Mouse (Mus musculus) heart, adult 18-20 months (tissue): ENCODE measurements around the gene Fmo6. TPM values are rescaled to one million over a fixed set of nuclear protein-coding genes. Genes with fewer than 3 reads are reported as not detected.
A peak's percentile ranks its signal among the peaks of the same experiment; 100 is the strongest.

Experiments used
- DNase-seq, 2 experiments: peaks; one replicate each; pipeline ENCODE4 v3.0.0; 2021 to 2022; ENCODE audit warnings: mixed read lengths in 1 of 2
- long read RNA-seq, 2 experiments: library from polyadenylated mRNA; stranded (forward); transcript quantifications; one replicate each; pipeline ENCODE4 v2.0.0; 2021
- total RNA-seq, 2 experiments: library from RNA; stranded (reverse); gene quantifications; 2 replicates each; pipeline ENCODE4 v1.2.3; 2021

Fmo6 gene
- 1 to 10 TPM in 1 of 2 experiments, not detected in 1; 1.3 TPM for total RNA-seq
- long read RNA-seq, experiment 1, result 0 reads
- long read RNA-seq, experiment 2, partial matches to known transcripts, result 1 of 1 reads
- long read RNA-seq, experiment 2, other reads (novel, unspliced or antisense), result 0 of 1 reads

DNA sequence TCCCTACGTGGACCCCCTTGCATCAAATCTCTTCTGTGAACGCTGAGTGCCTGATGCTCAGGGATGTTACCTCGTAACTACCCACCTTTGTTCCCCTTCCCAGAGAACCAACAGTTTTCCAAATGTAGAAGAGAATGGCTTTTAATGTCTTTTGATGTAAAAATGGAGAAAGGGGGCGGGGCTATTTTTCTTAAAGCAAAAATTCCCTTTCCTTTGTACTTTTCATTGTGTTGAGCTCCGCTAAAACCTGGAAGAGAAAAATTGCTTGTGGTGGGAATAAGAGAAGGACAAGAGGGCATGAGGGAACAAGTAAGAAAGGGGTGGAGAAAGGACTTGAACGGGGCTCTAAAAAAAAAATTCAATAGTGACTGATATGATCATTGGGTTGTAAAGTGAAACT is at the start of gene Fmo6:
Gene Fmo6 (minus strand): TSS at position 101 of the 400 bp plus-strand sequence.
- DNase-seq, result no peak

DNA sequence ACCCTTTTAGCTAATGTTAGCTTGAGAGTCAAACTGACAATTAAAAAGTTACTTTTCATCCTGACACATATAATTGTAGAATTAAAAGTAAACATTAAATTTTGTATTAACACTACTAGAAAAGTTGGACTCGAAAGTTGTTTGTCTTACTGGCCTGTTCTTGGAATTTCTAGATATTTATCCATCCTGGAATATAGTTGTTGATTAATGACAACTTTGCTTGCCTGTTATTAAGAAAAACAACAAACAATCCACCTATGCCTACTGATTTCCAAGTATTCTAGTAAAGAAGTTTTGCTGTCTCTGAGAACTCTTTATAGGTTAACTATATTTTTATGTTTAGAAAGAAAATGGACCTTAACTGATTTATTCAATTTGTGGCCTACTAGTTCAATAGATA is 49.5 kb upstream of the Fmo6 start:
- DNase-seq, result no peak

GRCm38 (mm10) chr1:162986121-162986748 is 48.9 kb upstream of the Fmo6 start:
- DNase-seq, result peak; percentile 40 to 53

DNA sequence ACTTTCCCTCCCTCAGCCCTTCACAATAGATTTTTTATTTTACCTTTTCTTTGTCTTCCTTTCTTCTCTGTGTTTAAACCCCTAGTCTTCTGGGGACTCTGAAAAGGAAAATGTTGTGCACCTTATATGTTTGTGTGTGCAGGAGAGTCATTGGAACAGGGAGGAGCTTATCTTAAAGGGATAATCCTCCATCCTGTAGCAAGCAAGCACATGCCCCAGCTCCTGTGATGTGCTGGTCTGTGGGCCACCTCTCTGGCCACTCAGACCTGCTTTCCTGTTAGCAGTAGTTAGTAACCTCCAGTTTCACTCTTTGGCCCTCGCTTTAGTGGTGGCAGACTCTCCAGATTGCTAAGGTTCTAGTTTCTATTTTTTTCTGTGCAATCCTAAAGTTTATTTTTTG is 47.1 kb upstream of the Fmo6 start, which contains the start of gene Fmo3:
Gene Fmo3 (minus strand): TSS at position 101 of the 400 bp plus-strand sequence.
- DNase-seq, result no peak

DNA sequence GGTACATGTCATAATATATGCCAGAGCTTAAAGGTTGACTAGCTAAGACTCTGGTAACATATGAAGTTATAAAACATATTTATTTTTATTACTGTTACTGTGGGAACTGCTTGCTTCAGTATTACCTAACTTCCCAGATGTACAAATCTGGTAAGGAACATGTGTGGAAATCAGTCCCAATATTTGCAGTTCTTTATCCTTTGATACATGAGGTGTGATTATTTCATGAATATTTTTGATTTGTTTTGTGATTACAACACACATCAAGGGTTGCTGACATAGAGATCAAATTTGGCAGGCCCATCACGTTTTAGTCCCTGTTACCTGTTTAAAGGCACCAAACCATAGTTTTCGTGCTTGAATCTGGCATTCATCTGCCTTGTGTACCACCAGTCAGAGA is 26.2 kb upstream of the Fmo6 start:
- DNase-seq, result no peak

DNA sequence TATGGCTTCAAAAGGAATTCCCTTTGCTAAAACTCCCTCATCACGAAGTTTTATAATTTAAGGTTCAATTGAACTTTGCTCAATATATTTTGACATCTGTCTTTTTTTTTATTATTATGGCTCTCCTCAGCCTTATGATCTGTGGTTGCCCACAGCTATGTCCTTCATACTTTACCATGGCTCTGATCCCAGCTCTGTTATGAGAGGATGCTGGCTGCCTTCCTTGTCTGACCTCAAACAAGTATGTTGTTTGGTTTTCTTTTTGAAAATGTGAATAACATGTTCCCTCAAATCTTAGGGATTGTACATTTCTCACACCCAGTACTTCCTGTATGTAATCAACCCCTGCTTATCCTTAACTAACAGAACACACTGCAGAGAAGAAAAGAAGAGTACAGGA is 20.1 kb upstream of the Fmo6 start:
- DNase-seq, result no peak

- peak; percentile 31 to 52 for DNase-seq
Measured at GRCm38 (mm10) chr1:162953079-162953478, 15.8 kb upstream of the Fmo6 start.

DNA sequence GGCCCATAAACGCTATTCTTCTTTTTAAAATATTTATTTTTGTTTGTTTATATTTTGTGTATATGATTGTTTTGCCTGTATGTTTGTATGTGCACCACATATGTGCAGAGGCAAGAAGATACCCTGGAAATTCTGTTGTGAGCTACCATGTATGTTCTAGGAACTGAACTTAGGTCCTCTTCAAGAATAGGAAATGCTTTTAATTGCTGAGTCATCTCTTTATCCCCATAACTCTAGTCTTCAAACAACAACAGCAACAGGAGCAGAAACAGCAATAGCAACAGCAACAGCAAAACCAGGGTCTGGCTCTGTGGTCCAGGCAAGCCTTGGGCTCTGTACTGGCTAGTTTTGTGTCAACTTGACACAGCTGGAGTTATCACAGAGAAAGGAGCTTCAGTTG is 12.4 kb upstream of the Fmo6 start:
- DNase-seq, result no peak

DNA sequence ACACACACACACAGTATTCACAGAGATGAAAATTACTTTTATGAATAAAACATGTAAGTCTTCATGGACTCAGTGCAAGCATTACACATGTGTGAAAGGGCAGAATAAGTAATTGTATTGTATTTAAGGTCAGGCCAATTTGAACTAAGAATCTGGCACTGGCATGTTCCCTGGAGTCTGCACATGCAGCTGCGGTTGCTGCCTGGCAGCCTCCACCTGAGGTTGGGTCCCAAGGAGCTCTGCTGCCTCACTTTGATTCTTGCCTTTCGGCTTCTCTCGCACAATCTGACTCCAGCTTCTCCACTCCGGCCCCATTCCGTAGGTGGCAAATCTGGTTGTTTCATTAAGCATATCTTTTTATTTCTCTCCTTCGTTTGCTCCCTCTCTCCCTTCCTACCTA is 10.6 kb upstream of the Fmo6 start:
- DNase-seq, result no peak

DNA sequence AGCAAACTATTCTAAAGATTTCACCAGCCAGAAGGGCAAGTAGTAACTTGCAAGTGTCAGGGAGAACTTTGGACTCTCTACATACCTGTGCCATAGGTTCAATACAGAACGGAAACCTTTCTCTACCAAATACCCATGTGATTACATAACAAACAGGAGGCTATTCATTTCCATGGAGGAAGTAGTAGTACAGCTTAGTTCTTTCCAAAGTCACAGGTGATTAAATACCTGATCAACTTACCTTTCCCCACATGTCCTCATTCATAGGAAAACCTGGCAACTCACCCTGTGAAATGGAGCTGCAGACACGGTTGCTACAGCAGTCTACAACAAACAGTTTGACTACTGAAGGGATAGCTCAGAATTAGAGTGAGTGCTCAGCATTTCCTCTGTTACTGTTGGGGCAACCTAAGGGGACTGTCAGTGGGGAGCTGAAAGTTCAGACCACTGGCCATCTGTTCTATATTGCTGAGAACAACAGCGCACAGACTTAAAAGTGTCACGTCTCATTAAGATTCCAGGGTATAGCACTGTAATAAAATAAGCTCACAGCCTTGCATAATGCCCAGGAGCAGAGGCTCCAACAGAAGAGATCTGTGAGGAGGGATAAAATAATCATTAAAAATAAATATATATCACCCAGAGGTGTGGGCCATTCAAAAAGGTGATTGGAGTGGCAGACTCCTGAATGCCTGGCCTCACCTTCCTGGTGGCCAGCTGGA is 9.7 kb upstream of the Fmo6 start:
- DNase-seq, result no peak

GRCm38 (mm10) chr1:162943700-162944099 is 6.4 kb upstream of the Fmo6 start:
- DNase-seq, result no peak

DNA sequence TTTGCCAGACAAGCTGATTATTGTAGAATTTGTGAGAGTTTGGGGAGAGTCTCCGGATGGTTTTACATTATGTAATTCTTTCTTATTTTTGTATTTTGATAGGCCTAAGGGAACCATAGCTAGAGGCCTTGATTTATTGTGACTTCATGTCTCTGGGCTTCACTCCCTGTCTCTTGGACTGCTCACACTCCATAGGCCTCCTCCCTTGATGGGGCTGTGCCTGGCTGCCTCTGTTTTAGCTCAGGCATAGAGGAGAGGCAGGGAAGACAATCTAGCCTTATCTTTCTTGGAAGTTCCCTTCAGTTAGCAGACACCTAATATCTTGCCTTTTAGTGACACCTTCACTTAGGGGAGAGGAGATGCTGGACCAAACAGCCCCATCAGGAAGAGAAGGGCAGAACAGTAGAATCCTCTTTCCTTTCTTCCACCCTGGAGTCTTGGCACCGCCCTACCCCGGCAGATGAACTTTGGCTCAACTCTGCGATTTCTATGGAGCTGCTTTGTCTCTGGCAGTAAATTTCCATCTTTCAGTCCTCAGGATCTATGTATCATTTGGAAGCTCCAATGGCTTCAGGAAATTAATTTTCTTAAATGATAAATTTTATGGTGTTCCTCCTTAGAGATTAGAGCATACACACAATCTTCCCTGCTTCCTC is 1.5 kb upstream of the Fmo6 start:
- DNase-seq, result peak; percentile 44 to 54

- peak in 1 of 2 experiments; percentile 20 for DNase-seq
Measured at GRCm38 (mm10) chr1:162937970-162938695, 818 bp upstream of the Fmo6 start.

GRCm38 (mm10) chr1:162934374-162935012 is 2.8 kb downstream of the Fmo6 start:
- no peak for DNase-seq

DNA sequence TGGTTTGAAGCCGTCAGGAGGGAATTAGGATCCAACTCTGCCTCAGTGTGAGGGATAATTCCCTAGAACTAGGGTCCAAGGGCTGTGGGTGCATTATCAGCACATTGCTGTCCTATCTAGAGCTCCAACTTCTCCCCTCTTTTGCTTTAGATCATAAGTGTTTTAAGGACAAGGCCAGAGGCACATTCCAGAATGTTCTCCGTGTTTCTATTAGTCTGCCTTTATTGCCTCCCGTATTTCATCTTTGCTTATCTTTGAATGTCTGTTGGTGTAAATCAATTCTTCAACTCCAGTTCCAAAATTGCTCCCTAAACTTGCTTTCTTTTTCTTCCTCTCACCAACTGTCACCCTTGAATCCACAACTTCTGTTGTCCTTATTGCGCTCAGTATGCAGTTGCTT is 4.9 kb downstream of the Fmo6 start:
- DNase-seq, result no peak

DNA sequence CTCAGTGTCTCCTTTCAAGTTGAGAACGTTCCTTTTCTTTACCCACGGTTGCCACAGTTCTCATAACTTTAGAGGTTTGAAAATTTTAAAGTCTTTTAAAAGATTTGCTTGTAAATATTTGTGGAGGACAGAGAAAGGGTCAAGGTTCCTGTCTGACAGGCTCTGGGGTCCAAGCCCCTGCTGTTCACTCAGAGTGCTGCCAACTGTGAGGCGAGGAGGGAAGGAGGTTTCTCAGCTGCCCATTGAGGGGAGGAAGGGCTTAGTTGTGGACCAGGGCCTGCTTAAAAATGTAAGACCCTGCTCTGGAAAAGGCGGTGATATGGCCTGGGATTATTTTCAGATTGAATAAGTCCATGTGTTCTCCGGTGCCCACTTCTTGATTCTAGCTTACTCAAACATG is 5.4 kb downstream of the Fmo6 start:
- DNase-seq, result peak in 1 of 2 experiments; percentile 26

- peak; percentile 42 to 75 for DNase-seq
Measured at GRCm38 (mm10) chr1:162931310-162931875, 5.9 kb downstream of the Fmo6 start.

- DNase-seq, result peak; percentile 43 to 49
Measured at GRCm38 (mm10) chr1:162930631-162931030, 6.7 kb downstream of the Fmo6 start.

GRCm38 (mm10) chr1:162929146-162929545 is 8.2 kb downstream of the Fmo6 start:
- peak; percentile 22 to 52 for DNase-seq

GRCm38 (mm10) chr1:162925121-162925520 is 12.2 kb downstream of the Fmo6 start:
- no peak for DNase-seq

- no peak for DNase-seq
Measured at GRCm38 (mm10) chr1:162916661-162917060, 20.7 kb downstream of the Fmo6 start.
